Mouse (Mus musculus): ENCODE measurements around the gene Taok3.

DNA sequence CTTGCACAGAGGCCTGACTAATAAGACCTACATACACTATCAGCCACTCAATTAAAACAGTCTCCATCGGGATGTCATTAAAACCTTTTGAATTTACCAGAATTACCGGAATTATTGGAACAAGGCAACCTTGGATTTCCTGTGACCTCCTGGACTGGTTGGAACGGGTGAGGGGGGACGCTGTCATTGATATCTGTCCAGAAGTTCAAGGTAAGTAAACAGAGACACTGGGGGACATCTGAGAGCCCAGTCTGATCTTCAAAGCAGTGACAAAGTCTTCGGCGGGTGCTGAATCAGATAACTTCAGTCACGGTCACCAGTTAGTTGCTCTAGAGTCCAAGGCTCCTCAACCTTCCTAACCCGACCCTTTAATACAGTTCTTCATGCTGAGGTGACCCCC, 175.1 kb downstream of the Taok3 start:
- TF ChIP-seq CTCF (IDR thresholded peaks at IDR 0.05) (no peak), EP300 (IDR thresholded peaks at IDR 0.05; ENCODE audit: insufficient read depth, low read depth, low read length) (no peak)
